Mouse (Mus musculus): ENCODE measurements around the gene Cic. TPM values are rescaled to one million over a fixed set of nuclear protein-coding genes. Genes with fewer than 3 reads are reported as not detected.

Gene Cic
- polyA plus RNA-seq, 1 experiment from 2014 or later = 47.0 TPM

DNA sequence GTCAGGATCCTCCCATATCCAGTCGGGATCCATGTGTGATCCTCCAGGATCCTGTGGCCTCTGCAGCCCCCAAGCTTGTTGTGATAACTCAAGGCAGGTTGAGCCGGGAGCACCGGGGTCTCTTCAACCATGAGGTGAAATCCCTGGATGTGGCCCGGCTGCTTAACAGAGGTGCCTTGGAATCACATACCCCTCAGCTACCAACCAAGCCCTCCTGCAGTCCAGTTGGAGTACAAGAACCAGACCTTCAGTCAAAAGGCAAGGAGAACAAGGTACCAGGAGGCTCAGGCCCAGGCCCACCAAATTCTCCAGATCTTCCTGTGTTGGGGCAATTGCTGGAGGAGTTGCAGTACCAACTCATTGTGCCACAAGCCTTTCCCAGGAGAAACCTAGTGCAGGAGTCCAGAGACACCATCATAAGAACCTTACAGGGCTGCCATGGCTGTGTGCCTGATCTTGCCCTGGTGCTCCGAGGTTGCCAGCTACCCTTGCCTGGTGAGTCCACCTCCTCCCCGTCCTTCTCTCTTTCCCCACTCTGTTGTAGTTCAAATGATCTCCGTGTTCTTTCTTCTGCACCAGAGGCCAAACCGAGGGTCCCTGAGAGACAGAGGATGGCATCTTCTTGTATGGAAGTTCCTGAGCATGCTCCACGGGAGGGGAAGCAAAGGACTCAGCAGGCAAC, 35.6 kb downstream of the Cic start:
- no peak for ATAC-seq (ENCODE audit: insufficient number of reproducible peaks, insufficient read depth, low FRiP score, low TSS enrichment)
- Histone ChIP-seq H3K27me3 (peaks cover 16% of the 10 kb centered on the region; the same call in 1 of the 2 replicates), H3K4me1 (peaks cover 13% of the 10 kb centered on the region), H3K36me3 (no peaks in the 10 kb centered on the region), H3K27ac (no peak overlapping the region), H3K4me3 (no peak overlapping the region), H3K9ac (no peak overlapping the region), H3K9me3 (no peaks in the 10 kb centered on the region), H3K4me2 (replicated peaks) (no peak overlapping the region)
- WGBS = 73% methylated on average over 9 of the region's 9 CpGs

DNA sequence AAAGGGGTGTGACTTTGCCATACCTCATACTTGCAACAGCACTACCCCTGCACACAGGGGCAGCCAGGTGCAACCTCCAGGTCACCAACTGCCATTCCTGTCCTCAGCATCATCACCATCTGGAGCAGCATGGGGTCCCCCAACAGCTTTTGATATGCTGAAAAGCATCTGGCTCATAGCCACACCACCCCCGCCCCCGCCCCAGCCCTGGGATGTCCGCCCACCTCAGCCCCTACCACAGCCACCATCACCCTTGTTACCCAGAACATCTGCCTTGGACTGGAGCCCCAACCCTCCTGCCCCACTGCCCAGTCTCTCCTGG, 36.1 kb downstream of the Cic start:
- no peaks in the 10 kb centered on the region for H3K36me3 ChIP-seq
- H3K4me3 ChIP-seq = no peak overlapping the region
- no peak overlapping the region for H3K27ac ChIP-seq
- H3K4me2 ChIP-seq (replicated peaks) = no peak overlapping the region
- H3K27me3 ChIP-seq = peaks cover 19% of the 10 kb centered on the region; the same call in 1 of the 2 replicates
- peaks cover 8% of the 10 kb centered on the region for H3K4me1 ChIP-seq
- no peak overlapping the region for H3K9ac ChIP-seq
- no peak for ATAC-seq (ENCODE audit: insufficient number of reproducible peaks, insufficient read depth, low FRiP score, low TSS enrichment)
- H3K9me3 ChIP-seq = no peaks in the 10 kb centered on the region
- 81% methylated on average over 3 of the region's 3 CpGs for WGBS

DNA sequence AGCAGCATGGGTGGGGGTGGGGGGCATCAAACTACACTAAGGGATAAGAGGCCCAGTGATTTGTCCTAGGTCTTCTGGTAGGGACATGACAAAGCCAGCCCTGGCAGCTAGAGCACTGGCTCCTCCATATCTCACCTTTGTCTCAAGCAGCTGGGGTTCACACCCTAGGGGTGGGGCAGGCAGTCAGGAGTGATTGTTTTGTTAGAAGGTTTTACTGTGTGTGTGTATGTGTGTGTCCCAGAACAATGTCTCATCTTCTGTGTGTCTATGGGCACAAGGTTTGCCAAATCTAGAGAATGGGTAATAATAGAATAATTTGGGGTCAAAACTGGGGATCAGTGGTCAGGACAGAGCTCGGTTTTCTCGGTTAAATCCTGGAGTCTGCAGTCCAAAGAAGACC, 38.0 kb downstream of the Cic start:
- Histone ChIP-seq H3K27me3 (peaks cover 24% of the 10 kb centered on the region; the same call in 1 of the 2 replicates), H3K27ac (no peak overlapping the region), H3K9ac (no peak overlapping the region; the same call in 1 of the 2 replicates), H3K4me3 (peak overlapping the region; percentile 49), H3K36me3 (no peaks in the 10 kb centered on the region), H3K9me3 (no peaks in the 10 kb centered on the region), H3K4me2 (replicated peaks) (peak overlapping the region; percentile 95), H3K4me1 (peaks cover 8% of the 10 kb centered on the region)
- ATAC-seq (ENCODE audit: insufficient number of reproducible peaks, insufficient read depth, low FRiP score, low TSS enrichment) = no peak
- 0% methylated on average over 2 of the region's 2 CpGs for WGBS

DNA sequence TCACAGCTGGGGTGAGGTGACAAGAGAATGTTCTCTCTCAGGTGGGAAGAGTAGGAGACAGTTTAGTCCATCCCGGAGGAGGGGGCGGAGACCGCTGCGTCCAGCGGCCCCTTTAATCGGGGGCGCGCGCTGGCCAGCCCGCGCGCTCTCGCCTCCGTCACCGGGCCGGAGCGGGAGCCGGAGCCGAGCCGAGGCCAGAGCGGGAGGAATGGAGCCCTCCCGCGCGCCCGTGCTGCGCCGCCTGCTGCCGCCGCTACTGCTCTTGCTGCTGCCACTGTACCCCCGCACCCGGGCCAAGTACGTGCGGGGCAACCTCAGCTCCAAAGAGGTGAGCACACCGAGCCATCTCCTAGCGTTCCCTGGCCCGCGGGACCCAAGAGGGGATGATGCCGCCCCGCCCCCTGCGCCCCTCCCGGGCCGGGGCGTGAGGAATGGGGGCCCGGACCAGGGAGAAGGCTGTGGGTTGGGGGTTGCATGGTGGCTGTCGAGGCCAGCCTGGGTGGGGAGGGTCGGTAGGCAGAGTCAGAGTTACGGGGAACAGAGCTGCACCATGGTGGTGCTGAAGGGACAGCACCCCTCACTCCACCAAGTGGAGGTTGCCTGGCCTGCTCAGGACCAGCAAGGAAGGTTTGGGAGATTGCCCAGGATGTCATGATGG, 38.6 kb downstream of the Cic start, which contains the start of gene Tmem145:
Gene Tmem145, plus strand, starts transcription at position 151 of the 658 bp plus-strand sequence.
- peak within 1 kb of the TSS; percentile 49 for H3K4me3 ChIP-seq
- WGBS = under 1% methylated on average over 47 of the region's 47 CpGs
- no peaks in the 10 kb centered on the region for H3K9me3 ChIP-seq
- H3K9ac ChIP-seq = peak within 1 kb of the TSS; percentile 50
- H3K4me1 ChIP-seq = peaks cover 8% of the 10 kb centered on the region
- H3K4me2 ChIP-seq (replicated peaks) = peak within 1 kb of the TSS; percentile 95
- peak within 1 kb of the TSS; percentile 52; the same call in 1 of the 2 replicates for H3K27ac ChIP-seq
- H3K36me3 ChIP-seq = no peaks in the 10 kb centered on the region
- peaks cover 26% of the 10 kb centered on the region for H3K27me3 ChIP-seq
- ATAC-seq (ENCODE audit: insufficient number of reproducible peaks, insufficient read depth, low FRiP score, low TSS enrichment) = peak; percentile 87

DNA sequence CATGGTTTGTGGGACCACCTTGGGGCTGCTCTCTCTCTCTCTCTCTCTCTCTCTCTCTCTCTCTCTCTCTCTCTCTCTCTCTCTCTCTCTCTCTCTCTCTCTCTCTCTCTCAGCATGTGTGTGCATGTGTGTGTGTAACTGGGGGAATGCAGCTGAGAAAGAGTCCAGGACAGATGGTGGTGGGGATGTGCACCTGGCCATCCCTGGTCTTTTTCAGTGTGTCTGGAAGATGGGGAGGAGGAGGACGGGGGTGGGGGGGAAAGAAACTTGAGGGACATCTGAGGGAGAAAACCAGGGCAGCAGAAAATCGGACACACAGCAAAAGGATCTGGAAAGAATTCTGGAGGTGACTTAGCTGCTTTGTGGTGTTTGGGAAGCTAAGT, 39.1 kb downstream of the Cic start:
- H3K9ac ChIP-seq = no peak overlapping the region
- ATAC-seq (ENCODE audit: insufficient number of reproducible peaks, insufficient read depth, low FRiP score, low TSS enrichment) = no peak

DNA sequence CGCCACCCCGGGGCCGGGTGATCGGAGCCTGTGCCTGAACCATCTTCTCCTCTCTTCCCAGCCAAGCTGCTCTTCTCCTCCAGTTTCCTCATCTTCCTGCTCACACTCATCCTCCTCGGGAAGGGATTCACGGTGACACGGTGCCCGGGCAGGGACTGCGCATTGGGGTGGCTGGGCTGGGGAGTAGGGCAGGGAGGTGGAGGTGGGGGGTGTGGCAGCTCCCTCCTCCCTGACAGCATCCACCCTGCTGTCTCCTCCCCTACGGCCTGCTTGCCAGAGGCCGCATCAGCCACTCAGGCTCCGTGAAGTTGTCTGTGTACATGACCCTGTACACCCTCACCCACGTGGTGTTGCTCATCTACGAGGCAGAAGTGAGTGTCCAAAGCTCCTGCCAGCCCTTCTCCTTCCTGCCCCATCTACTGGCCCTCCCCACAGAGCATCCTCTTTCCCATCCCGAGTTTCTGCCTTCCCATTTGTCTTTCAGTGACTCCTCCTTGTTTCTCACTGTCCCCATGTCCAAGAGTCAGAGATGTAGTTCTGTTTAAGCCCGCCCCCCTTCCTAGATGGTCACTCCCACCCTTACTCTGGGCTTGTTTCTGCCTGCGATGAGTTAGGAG, 41.3 kb downstream of the Cic start:
- Histone ChIP-seq H3K4me3 (no peak overlapping the region), H3K4me2 (replicated peaks) (no peak overlapping the region), H3K9ac (no peak overlapping the region), H3K27me3 (peaks cover 47% of the 10 kb centered on the region), H3K27ac (no peak overlapping the region), H3K9me3 (no peaks in the 10 kb centered on the region), H3K4me1 (peaks cover 8% of the 10 kb centered on the region), H3K36me3 (no peaks in the 10 kb centered on the region)
- ATAC-seq (ENCODE audit: insufficient number of reproducible peaks, insufficient read depth, low FRiP score, low TSS enrichment) = no peak
- 60% methylated on average over 17 of the region's 17 CpGs for WGBS

More for the DNA sequence above, 39.1 kb downstream of the Cic start:
- WGBS = 51% methylated on average over 2 of the region's 2 CpGs
- peak overlapping the region; percentile 95; the same call in 1 of the 2 replicates for H3K4me2 ChIP-seq (replicated peaks)
- H3K9me3 ChIP-seq = no peaks in the 10 kb centered on the region
- H3K27ac ChIP-seq = no peak overlapping the region
- no peaks in the 10 kb centered on the region for H3K36me3 ChIP-seq
- peaks cover 31% of the 10 kb centered on the region for H3K27me3 ChIP-seq
- H3K4me1 ChIP-seq = peaks cover 8% of the 10 kb centered on the region
- H3K4me3 ChIP-seq = peak overlapping the region; percentile 49; the same call in 1 of the 2 replicates

DNA sequence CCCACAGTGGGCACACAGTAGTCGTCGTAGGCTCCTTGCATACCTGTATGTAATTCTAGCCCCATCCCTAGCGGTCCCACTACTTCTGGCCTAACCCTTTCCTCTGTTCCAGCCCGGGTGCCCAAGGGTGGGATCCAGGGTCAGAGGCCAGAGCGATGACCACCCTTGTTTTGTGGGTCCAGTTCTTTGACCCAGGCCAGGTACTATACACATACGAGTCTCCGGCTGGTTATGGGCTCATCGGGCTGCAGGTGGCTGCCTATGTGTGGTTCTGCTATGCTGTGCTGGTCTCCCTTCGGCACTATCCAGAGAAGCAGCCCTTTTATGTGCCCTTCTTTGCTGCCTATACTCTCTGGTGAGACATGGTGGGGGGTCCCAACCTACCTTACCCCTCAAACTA, 41.9 kb downstream of the Cic start:
- no peaks in the 10 kb centered on the region for H3K9me3 ChIP-seq
- no peaks in the 10 kb centered on the region for H3K36me3 ChIP-seq
- peaks cover 52% of the 10 kb centered on the region for H3K27me3 ChIP-seq
- H3K4me1 ChIP-seq = peaks cover 8% of the 10 kb centered on the region
- H3K4me2 ChIP-seq (replicated peaks) = no peak overlapping the region
- H3K4me3 ChIP-seq = no peak overlapping the region
- no peak overlapping the region for H3K27ac ChIP-seq
- 76% methylated on average over 9 of the region's 9 CpGs for WGBS
- no peak; the same call in 1 of the 2 replicates for ATAC-seq (ENCODE audit: insufficient number of reproducible peaks, insufficient read depth, low FRiP score, low TSS enrichment)
- H3K9ac ChIP-seq = no peak overlapping the region

DNA sequence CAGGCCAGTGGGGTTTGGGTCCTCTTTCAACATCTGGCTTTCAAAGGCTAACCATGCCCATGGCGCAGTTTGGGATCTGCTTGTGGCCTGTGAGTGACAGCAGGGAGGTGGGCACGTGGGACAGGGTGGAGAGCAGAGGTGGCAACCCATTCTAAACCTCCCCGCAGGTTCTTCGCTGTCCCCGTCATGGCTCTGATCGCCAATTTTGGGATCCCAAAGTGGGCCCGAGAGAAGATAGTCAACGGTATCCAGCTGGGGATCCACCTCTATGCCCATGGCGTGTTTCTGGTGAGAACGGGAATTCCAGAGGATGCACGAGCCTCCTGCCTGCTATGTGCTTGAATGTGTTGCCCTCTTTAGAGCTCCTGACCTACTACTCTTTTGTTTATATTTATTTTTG, 43.7 kb downstream of the Cic start:
- Histone ChIP-seq H3K4me3 (no peak overlapping the region), H3K36me3 (no peaks in the 10 kb centered on the region), H3K27me3 (peaks cover 65% of the 10 kb centered on the region), H3K4me2 (replicated peaks) (no peak overlapping the region), H3K27ac (no peak overlapping the region), H3K4me1 (peaks cover 14% of the 10 kb centered on the region), H3K9ac (no peak overlapping the region), H3K9me3 (no peaks in the 10 kb centered on the region)
- WGBS = 74% methylated on average over 11 of the region's 11 CpGs
- ATAC-seq (ENCODE audit: insufficient number of reproducible peaks, insufficient read depth, low FRiP score, low TSS enrichment) = no peak

DNA sequence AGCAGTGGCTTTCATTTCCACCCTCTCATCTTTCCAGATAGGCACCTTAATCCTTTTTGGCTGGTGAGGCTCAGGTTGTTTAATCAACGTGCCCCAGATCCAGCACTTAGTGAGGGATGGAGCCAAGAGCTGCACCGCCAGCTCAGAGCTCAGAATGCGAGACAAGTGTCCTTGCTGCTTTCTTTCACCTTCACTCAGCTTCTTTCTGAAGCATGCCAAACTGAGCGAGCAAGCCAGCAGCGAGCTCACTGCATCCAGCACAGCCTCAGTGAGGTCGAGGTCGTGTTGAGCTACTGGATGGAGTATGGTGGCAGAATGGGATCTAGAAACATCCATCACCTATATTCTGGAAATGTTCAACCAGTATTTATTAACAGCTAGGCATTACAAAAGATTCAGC, 45.8 kb downstream of the Cic start:
- 38% methylated on average over 7 of the region's 7 CpGs for WGBS
- no peak overlapping the region for H3K9ac ChIP-seq
- H3K27me3 ChIP-seq = peaks cover 55% of the 10 kb centered on the region
- H3K4me3 ChIP-seq = no peak overlapping the region
- no peak for ATAC-seq (ENCODE audit: insufficient number of reproducible peaks, insufficient read depth, low FRiP score, low TSS enrichment)
- H3K4me1 ChIP-seq = peaks cover 20% of the 10 kb centered on the region
- no peaks in the 10 kb centered on the region for H3K9me3 ChIP-seq
- no peaks in the 10 kb centered on the region for H3K36me3 ChIP-seq
- H3K27ac ChIP-seq = no peak overlapping the region
- no peak overlapping the region for H3K4me2 ChIP-seq (replicated peaks)

DNA sequence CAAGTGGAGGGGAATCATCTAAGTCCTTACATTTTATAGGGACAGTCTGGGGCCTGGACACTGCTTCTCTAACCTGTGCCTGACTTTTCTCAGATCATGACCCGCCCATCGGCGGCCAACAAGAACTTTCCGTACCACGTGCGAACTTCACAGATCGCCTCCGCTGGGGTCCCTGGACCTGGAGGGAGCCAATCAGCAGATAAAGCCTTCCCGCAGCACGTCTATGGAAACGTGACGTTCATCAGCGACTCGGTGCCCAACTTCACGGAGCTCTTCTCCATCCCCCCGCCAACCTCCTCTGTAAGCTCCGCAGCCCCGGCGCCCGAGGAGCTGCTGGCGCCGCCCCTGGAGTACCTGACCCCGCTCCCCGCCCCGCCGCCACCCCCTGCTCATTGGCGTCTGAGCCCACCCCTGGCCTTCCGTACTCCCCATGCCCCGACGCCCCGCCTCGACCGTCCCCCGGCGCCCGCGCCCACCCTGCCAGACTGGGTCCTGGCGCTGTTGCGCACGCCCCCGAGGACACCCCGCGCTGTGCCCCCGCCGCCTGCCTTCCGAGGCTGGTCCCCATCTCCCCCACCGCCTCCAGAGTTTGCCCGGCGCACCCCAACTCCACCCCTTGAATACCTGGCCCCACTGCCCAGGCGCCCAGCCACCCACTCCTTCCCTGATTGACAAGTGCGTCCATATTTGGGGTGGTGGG, 47.3 kb downstream of the Cic start:
- Histone ChIP-seq H3K4me3 (peak overlapping the region; percentile 40), H3K9ac (peak overlapping the region; percentile 51), H3K27ac (no peak overlapping the region), H3K4me1 (peaks cover 20% of the 10 kb centered on the region), H3K36me3 (no peaks in the 10 kb centered on the region), H3K27me3 (peaks cover 47% of the 10 kb centered on the region), H3K4me2 (replicated peaks) (peak overlapping the region; percentile 80), H3K9me3 (no peaks in the 10 kb centered on the region)
- WGBS = 2% methylated on average over 50 of the region's 51 CpGs
- ATAC-seq (ENCODE audit: insufficient number of reproducible peaks, insufficient read depth, low FRiP score, low TSS enrichment) = no peak

DNA sequence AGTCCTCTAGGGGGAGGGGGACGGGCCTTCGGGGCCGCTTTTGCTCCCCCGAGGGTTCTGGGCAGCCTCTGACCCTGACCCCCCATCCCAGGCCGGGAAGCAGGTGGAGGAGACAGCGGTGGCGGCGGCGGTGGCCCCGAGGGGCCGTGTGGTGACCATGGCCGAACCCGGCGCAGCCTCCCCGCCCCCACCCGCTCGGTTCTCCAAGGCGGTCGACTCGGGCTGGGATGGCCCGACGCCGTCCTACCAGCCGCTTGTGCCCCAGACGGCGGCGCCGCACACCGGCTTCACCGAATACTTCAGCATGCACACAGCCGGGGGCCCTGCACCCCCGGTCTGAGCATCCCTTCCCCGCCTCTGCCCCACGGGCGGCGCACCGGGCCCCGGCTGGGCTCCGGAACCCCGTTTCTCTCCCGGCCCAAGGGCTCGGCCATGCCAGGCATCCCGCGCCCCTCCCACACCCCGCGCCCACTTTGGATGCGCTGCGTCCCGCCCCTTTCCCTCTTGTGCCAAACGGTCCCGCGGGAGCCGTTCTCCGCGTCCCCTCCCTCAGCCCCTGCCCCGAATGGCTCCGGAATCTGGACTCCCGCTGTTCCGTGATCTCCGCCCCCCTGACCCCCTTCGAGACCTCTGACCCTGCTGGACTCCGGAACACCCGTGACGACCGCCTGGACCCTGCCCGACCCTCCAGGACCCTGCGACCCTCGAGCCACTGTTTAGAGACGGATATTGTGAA, 48.0 kb downstream of the Cic start:
- under 1% methylated on average over 68 of the region's 69 CpGs for WGBS

More for the DNA sequence above, 48.0 kb downstream of the Cic start:
- Histone ChIP-seq H3K27ac (no peak overlapping the region), H3K4me3 (peak overlapping the region; percentile 40), H3K36me3 (no peaks in the 10 kb centered on the region), H3K4me2 (replicated peaks) (peak overlapping the region; percentile 80), H3K4me1 (peaks cover 20% of the 10 kb centered on the region), H3K9me3 (no peaks in the 10 kb centered on the region), H3K27me3 (peaks cover 47% of the 10 kb centered on the region), H3K9ac (peak overlapping the region; percentile 51)
- no peak for ATAC-seq (ENCODE audit: insufficient number of reproducible peaks, insufficient read depth, low FRiP score, low TSS enrichment)
